Mouse (Mus musculus): ENCODE results near the gene Calm2. TPM values are rescaled to one million over a fixed set of nuclear protein-coding genes. Genes with fewer than 3 reads are reported as not detected.

The Calm2 gene
- 572 TPM for polyA plus RNA-seq (2014; fragmentation: Illumina TruSeq; extraction: RNeasy Lipid Tissue Mini Kit (QIAGEN cat#74804); ENCODE audit: insufficient read depth, low read depth, low replicate concordance)

GRCm38 (mm10) chr17:87446767-87447611, at the start of gene Calm2:
Gene Calm2 (minus strand): TSS chr17:87446935.

DNA sequence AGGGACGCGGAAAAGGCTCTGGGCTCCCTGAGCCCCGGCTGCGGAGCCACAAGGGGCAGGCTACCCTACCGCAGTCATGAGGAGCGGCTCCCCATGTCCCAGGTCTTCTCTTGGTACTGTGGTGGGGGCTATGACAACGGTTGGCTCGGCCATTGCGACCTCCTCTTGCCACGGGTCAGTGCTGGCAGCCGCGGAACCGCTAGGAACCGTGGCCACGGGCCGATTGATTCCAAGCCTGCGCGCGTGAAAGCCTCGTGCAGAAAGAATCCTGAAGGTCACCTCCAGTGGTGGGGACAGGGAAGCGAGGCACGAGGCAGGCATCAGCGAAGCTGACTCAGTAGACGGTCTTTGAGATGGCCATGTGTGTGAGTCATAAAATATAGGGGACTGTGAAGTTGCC, 19.2 kb downstream of the Calm2 start, which contains the start of gene Stpg4:
Gene Stpg4 (minus strand): TSS at position 231 of the 400 bp plus-strand sequence.

Other genes starting within 250 kb of the Calm2 start
- gene Mcfd2, start 181.0 kb downstream of the Calm2 start, polyA plus RNA-seq (2014; fragmentation: Illumina TruSeq; extraction: RNeasy Lipid Tissue Mini Kit (QIAGEN cat#74804); ENCODE audit: insufficient read depth, low read depth, low replicate concordance), result 111 TPM
- gene Ttc7, start 164.0 kb downstream of the Calm2 start, polyA plus RNA-seq (2014; fragmentation: Illumina TruSeq; extraction: RNeasy Lipid Tissue Mini Kit (QIAGEN cat#74804); ENCODE audit: insufficient read depth, low read depth, low replicate concordance), result 29.6 TPM
- not detected for gene Stpg4, start 19.2 kb downstream of the Calm2 start, polyA plus RNA-seq (2014; fragmentation: Illumina TruSeq; extraction: RNeasy Lipid Tissue Mini Kit (QIAGEN cat#74804); ENCODE audit: insufficient read depth, low read depth, low replicate concordance)
- 43.0 TPM for gene Epcam, start 189.0 kb upstream of the Calm2 start, polyA plus RNA-seq (2014; fragmentation: Illumina TruSeq; extraction: RNeasy Lipid Tissue Mini Kit (QIAGEN cat#74804); ENCODE audit: insufficient read depth, low read depth, low replicate concordance)
- 9.9 TPM for gene Msh2, start 225.4 kb upstream of the Calm2 start, polyA plus RNA-seq (2014; fragmentation: Illumina TruSeq; extraction: RNeasy Lipid Tissue Mini Kit (QIAGEN cat#74804); ENCODE audit: insufficient read depth, low read depth, low replicate concordance)